Mouse (Mus musculus): ENCODE data around the gene Gm45717. TPM values are rescaled to one million over a fixed set of nuclear protein-coding genes. Genes with fewer than 3 reads are reported as not detected.

Gm45717 gene
- polyA plus RNA-seq, 1 experiment from 2014 or later = not detected

DNA sequence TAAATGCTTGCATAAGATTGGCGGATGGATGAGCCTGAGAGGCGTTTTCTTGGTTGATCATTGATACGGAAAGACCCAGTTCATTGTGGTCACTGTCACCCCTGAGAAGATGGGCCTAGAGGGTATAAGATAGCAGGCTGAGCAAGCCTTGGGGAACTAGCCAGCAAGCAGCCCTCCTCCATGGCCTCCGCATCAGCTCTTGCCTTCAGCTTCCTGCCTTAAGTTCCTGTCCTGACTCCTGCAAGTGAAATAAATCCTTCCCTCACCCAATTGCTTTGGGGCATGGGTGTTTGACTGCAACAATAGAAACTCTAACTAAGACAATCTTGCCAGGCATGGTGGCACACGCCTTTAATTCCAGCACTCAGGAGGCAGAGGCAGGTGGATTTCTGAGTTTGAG, 4.3 kb upstream of the Gm45717 start:
- no peak overlapping the region for H3K4me2 ChIP-seq (replicated peaks; ENCODE audit: low read depth, low read length)
- H3K27ac ChIP-seq (ENCODE audit: low read length) = no peak overlapping the region
- ATAC-seq (ENCODE audit: insufficient number of reproducible peaks, insufficient read depth, low FRiP score, low read depth) = no peak
- no peak overlapping the region for H3K4me3 ChIP-seq (ENCODE audit: low read depth, low read length)
- 85% methylated on average over 5 of the region's 5 CpGs for WGBS
- no peak overlapping the region for H3K9ac ChIP-seq (replicated peaks; ENCODE audit: low read depth, low read length)
- no peaks in the 10 kb centered on the region for H3K9me3 ChIP-seq (ENCODE audit: control insufficient read depth, low read depth, low read length)
- peaks cover 13% of the 10 kb centered on the region; the same call in 1 of the 2 replicates for H3K4me1 ChIP-seq (ENCODE audit: control insufficient read depth, insufficient read depth, low read length)
- no peaks in the 10 kb centered on the region for H3K36me3 ChIP-seq (ENCODE audit: control insufficient read depth, insufficient read depth, low read length)
- no peaks in the 10 kb centered on the region for H3K27me3 ChIP-seq (ENCODE audit: control insufficient read depth, insufficient read depth, low read length)

- no peak overlapping the region for H3K27ac ChIP-seq (ENCODE audit: low read length)
- no peaks in the 10 kb centered on the region for H3K27me3 ChIP-seq (ENCODE audit: control insufficient read depth, insufficient read depth, low read length)
- H3K9me3 ChIP-seq (ENCODE audit: control insufficient read depth, low read depth, low read length) = no peaks in the 10 kb centered on the region
- 15% methylated on average over 9 of the region's 9 CpGs for WGBS
- H3K4me3 ChIP-seq (ENCODE audit: low read depth, low read length) = no peak overlapping the region
- ATAC-seq (ENCODE audit: insufficient number of reproducible peaks, insufficient read depth, low FRiP score, low read depth) = no peak
- H3K4me2 ChIP-seq (replicated peaks; ENCODE audit: low read depth, low read length) = no peak overlapping the region
- H3K36me3 ChIP-seq (ENCODE audit: control insufficient read depth, insufficient read depth, low read length) = no peaks in the 10 kb centered on the region
- peaks cover 17% of the 10 kb centered on the region for H3K4me1 ChIP-seq (ENCODE audit: control insufficient read depth, insufficient read depth, low read length)
- H3K9ac ChIP-seq (replicated peaks; ENCODE audit: low read depth, low read length) = no peak overlapping the region
Measured at GRCm38 (mm10) chr7:140959181-140959901, 3.6 kb upstream of the Gm45717 start.

GRCm38 (mm10) chr7:140956556-140956869, 776 bp upstream of the Gm45717 start:
- WGBS = 36% methylated on average over 6 of the region's 6 CpGs
- Histone ChIP-seq H3K9me3 (ENCODE audit: control insufficient read depth, low read depth, low read length) (no peaks in the 10 kb centered on the region), H3K4me2 (replicated peaks; ENCODE audit: low read depth, low read length) (0 out of 2 replicates have a peak overlapping the region, but pooled peaks have one; percentile 11), H3K36me3 (ENCODE audit: control insufficient read depth, insufficient read depth, low read length) (no peaks in the 10 kb centered on the region), H3K27ac (ENCODE audit: low read length) (peak overlapping the region; percentile 96), H3K4me1 (ENCODE audit: control insufficient read depth, insufficient read depth, low read length) (peaks cover 41% of the 10 kb centered on the region), H3K4me3 (ENCODE audit: low read depth, low read length) (no peak overlapping the region), H3K27me3 (ENCODE audit: control insufficient read depth, insufficient read depth, low read length) (no peaks in the 10 kb centered on the region), H3K9ac (replicated peaks; ENCODE audit: low read depth, low read length) (no peak overlapping the region)
- no peak for ATAC-seq (ENCODE audit: insufficient number of reproducible peaks, insufficient read depth, low FRiP score, low read depth)

- Histone ChIP-seq H3K9ac (replicated peaks; ENCODE audit: low read depth, low read length) (peak overlapping the region; percentile 65), H3K4me3 (ENCODE audit: low read depth, low read length) (peak overlapping the region; percentile 74), H3K4me2 (replicated peaks; ENCODE audit: low read depth, low read length) (peak overlapping the region; percentile 86), H3K9me3 (ENCODE audit: control insufficient read depth, low read depth, low read length) (no peaks in the 10 kb centered on the region), H3K27me3 (ENCODE audit: control insufficient read depth, insufficient read depth, low read length) (no peaks in the 10 kb centered on the region), H3K27ac (ENCODE audit: low read length) (peak overlapping the region; percentile 96), H3K4me1 (ENCODE audit: control insufficient read depth, insufficient read depth, low read length) (peaks cover 52% of the 10 kb centered on the region), H3K36me3 (ENCODE audit: control insufficient read depth, insufficient read depth, low read length) (no peaks in the 10 kb centered on the region)
- 2% methylated on average over 17 of the region's 17 CpGs for WGBS
- ATAC-seq (ENCODE audit: insufficient number of reproducible peaks, insufficient read depth, low FRiP score, low read depth) = 0 out of 2 replicates have a peak, but pooled peaks have one; percentile 1
Measured at GRCm38 (mm10) chr7:140955342-140955741, 395 bp downstream of the Gm45717 start.

- H3K36me3 ChIP-seq (ENCODE audit: control insufficient read depth, insufficient read depth, low read length) = peaks cover 2% of the 10 kb centered on the region; the same call in 1 of the 2 replicates
- ATAC-seq (ENCODE audit: insufficient number of reproducible peaks, insufficient read depth, low FRiP score, low read depth) = no peak
- H3K27ac ChIP-seq (ENCODE audit: low read length) = peak overlapping the region; percentile 52; the same call in 1 of the 2 replicates
- peak overlapping the region; percentile 86 for H3K4me2 ChIP-seq (replicated peaks; ENCODE audit: low read depth, low read length)
- H3K9me3 ChIP-seq (ENCODE audit: control insufficient read depth, low read depth, low read length) = no peaks in the 10 kb centered on the region
- peak overlapping the region; percentile 74 for H3K4me3 ChIP-seq (ENCODE audit: low read depth, low read length)
- H3K27me3 ChIP-seq (ENCODE audit: control insufficient read depth, insufficient read depth, low read length) = no peaks in the 10 kb centered on the region
- 6% methylated on average over 9 of the region's 9 CpGs for WGBS
- peaks cover 54% of the 10 kb centered on the region for H3K4me1 ChIP-seq (ENCODE audit: control insufficient read depth, insufficient read depth, low read length)
- peak overlapping the region; percentile 65 for H3K9ac ChIP-seq (replicated peaks; ENCODE audit: low read depth, low read length)
Measured at GRCm38 (mm10) chr7:140954733-140955071, 1.0 kb downstream of the Gm45717 start.

GRCm38 (mm10) chr7:140953800-140954732, 1.7 kb downstream of the Gm45717 start:
- H3K9me3 ChIP-seq (ENCODE audit: control insufficient read depth, low read depth, low read length) = no peaks in the 10 kb centered on the region
- H3K4me1 ChIP-seq (ENCODE audit: control insufficient read depth, insufficient read depth, low read length) = peaks cover 54% of the 10 kb centered on the region
- ATAC-seq (ENCODE audit: insufficient number of reproducible peaks, insufficient read depth, low FRiP score, low read depth) = no peak
- peak overlapping the region; percentile 86 for H3K4me2 ChIP-seq (replicated peaks; ENCODE audit: low read depth, low read length)
- peak overlapping the region; percentile 65; the same call in 1 of the 2 replicates for H3K9ac ChIP-seq (replicated peaks; ENCODE audit: low read depth, low read length)
- peak overlapping the region; percentile 74 for H3K4me3 ChIP-seq (ENCODE audit: low read depth, low read length)
- WGBS = 46% methylated on average over 15 of the region's 15 CpGs
- H3K36me3 ChIP-seq (ENCODE audit: control insufficient read depth, insufficient read depth, low read length) = peaks cover 6% of the 10 kb centered on the region; the same call in 1 of the 2 replicates
- H3K27ac ChIP-seq (ENCODE audit: low read length) = peak overlapping the region; percentile 52; the same call in 1 of the 2 replicates
- no peaks in the 10 kb centered on the region for H3K27me3 ChIP-seq (ENCODE audit: control insufficient read depth, insufficient read depth, low read length)

DNA sequence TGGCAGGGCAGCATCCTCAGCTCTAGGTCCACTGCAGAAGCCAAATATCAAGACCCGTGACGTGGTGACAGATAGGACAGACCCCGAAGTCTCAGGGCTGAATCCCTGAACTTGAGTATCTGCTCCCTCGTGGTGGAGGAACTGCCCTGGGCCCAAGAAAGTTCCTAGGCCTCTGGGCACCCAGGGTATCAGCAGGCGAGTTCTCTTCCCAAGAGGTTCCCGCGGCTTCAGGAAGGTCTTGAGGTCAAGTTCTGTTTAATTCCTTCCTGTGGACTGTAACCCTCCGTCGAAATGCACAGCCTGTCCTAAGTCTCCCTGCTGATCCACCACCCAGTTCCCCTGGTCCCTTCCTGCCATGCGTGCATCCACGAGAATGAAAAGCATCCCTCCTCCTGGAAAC, 2.6 kb downstream of the Gm45717 start:
- H3K27ac ChIP-seq (ENCODE audit: low read length) = peak overlapping the region; percentile 0; the same call in 1 of the 2 replicates
- WGBS = 76% methylated on average over 11 of the region's 11 CpGs
- no peaks in the 10 kb centered on the region for H3K27me3 ChIP-seq (ENCODE audit: control insufficient read depth, insufficient read depth, low read length)
- peaks cover 15% of the 10 kb centered on the region for H3K36me3 ChIP-seq (ENCODE audit: control insufficient read depth, insufficient read depth, low read length)
- H3K4me1 ChIP-seq (ENCODE audit: control insufficient read depth, insufficient read depth, low read length) = peaks cover 54% of the 10 kb centered on the region
- peak overlapping the region; percentile 86 for H3K4me2 ChIP-seq (replicated peaks; ENCODE audit: low read depth, low read length)
- no peak for ATAC-seq (ENCODE audit: insufficient number of reproducible peaks, insufficient read depth, low FRiP score, low read depth)
- no peaks in the 10 kb centered on the region for H3K9me3 ChIP-seq (ENCODE audit: control insufficient read depth, low read depth, low read length)
- 0 out of 2 replicates have a peak overlapping the region, but pooled peaks have one; percentile 74 for H3K4me3 ChIP-seq (ENCODE audit: low read depth, low read length)
- H3K9ac ChIP-seq (replicated peaks; ENCODE audit: low read depth, low read length) = no peak overlapping the region

- no peaks in the 10 kb centered on the region for H3K9me3 ChIP-seq (ENCODE audit: control insufficient read depth, low read depth, low read length)
- no peak overlapping the region for H3K4me3 ChIP-seq (ENCODE audit: low read depth, low read length)
- H3K4me2 ChIP-seq (replicated peaks; ENCODE audit: low read depth, low read length) = no peak overlapping the region
- peaks cover 17% of the 10 kb centered on the region for H3K36me3 ChIP-seq (ENCODE audit: control insufficient read depth, insufficient read depth, low read length)
- H3K9ac ChIP-seq (replicated peaks; ENCODE audit: low read depth, low read length) = no peak overlapping the region
- no peaks in the 10 kb centered on the region for H3K27me3 ChIP-seq (ENCODE audit: control insufficient read depth, insufficient read depth, low read length)
- H3K27ac ChIP-seq (ENCODE audit: low read length) = no peak overlapping the region
- ATAC-seq (ENCODE audit: insufficient number of reproducible peaks, insufficient read depth, low FRiP score, low read depth) = no peak
- 57% methylated on average over 7 of the region's 7 CpGs for WGBS
- peaks cover 54% of the 10 kb centered on the region for H3K4me1 ChIP-seq (ENCODE audit: control insufficient read depth, insufficient read depth, low read length)
Measured at GRCm38 (mm10) chr7:140952441-140952840, 3.3 kb downstream of the Gm45717 start.
